Mouse (Mus musculus): ENCODE data around the gene Ctnnbip1. TPM values are rescaled to one million over a fixed set of nuclear protein-coding genes. Genes with fewer than 3 reads are reported as not detected.

The Ctnnbip1 gene
- total RNA-seq, 4 experiments from 2014 or later, result 28.1 to 40.7 (median 32.0) TPM

Small RNA genes within 50 kb of the gene (microRNA-seq; reads per million reads assigned to microRNA genes)
- 0.25 to 0.96 reads per million in 2 experiments for gene Mir5616

Other genes starting within 250 kb of the Ctnnbip1 start
- 100 to 1,000 TPM; 401 to 453 (median 422) TPM for gene Kif1b, start 210.5 kb upstream of the Ctnnbip1 start, total RNA-seq (2022)
- gene Ube4b, start 91.5 kb upstream of the Ctnnbip1 start, total RNA-seq (2022), result 100 to 1,000 TPM in 2 of 4 experiments, 10 to 100 TPM in 2; 91.3 to 108 (median 97.6) TPM
- not detected for gene Rbp7, start 63.3 kb upstream of the Ctnnbip1 start, total RNA-seq (2022)
- gene Tmem274, start 40.9 kb upstream of the Ctnnbip1 start, total RNA-seq (2022), result not detected
- gene Nmnat1, start 33.0 kb upstream of the Ctnnbip1 start, total RNA-seq (2022), result 1 to 10 TPM; 6.0 to 9.0 (median 7.0) TPM
- gene Lzic, start 33.0 kb upstream of the Ctnnbip1 start, total RNA-seq (2022), result 10 to 100 TPM; 16.4 to 18.2 (median 16.9) TPM
- 100 to 1,000 TPM; 744 to 810 (median 791) TPM for gene Clstn1, start 68.2 kb downstream of the Ctnnbip1 start, total RNA-seq (2022)
- gene Pik3cd, start 184.3 kb downstream of the Ctnnbip1 start, total RNA-seq (2022), result 10 to 100 TPM; 26.7 to 30.2 (median 28.4) TPM
- gene Tmem201, start 219.8 kb downstream of the Ctnnbip1 start, total RNA-seq (2022), result 10 to 100 TPM; 63.5 to 75.6 (median 74.5) TPM